Mouse (Mus musculus) granulocyte monocyte progenitor cell, adult 5-6 weeks (primary cell): Measurements from ENCODE around the gene Olfr1219. TPM values are rescaled to one million over a fixed set of nuclear protein-coding genes. Genes with fewer than 3 reads are reported as not detected.

Source experiments
- ATAC-seq: replicated peaks from 2 replicates; pipeline ENCODE4 v1.8.0; 2016; ENCODE audit warnings: mild to moderate bottlenecking, moderate TSS enrichment, inconsistent platforms; ENCODE audit not compliant: poor library complexity, severe bottlenecking
- total RNA-seq, 2 experiments: library from RNA; stranded (forward) in 1 of 2; stranded (reverse) in 1 of 2; fragments of 200-712, 200-1000 nt in 1 of 2; fragments of >200 nt in 1 of 2; fragmentation: Nextera tagmentation in 1 of 2; gene quantifications; 2 replicates each; pipeline ENCODE4 v1.2.3; 2014 to 2017

The Olfr1219 gene
- total RNA-seq (2014; fragmentation: Nextera tagmentation) (not detected in 2 replicates), total RNA-seq (2017) (not detected in 2 replicates)

DNA sequence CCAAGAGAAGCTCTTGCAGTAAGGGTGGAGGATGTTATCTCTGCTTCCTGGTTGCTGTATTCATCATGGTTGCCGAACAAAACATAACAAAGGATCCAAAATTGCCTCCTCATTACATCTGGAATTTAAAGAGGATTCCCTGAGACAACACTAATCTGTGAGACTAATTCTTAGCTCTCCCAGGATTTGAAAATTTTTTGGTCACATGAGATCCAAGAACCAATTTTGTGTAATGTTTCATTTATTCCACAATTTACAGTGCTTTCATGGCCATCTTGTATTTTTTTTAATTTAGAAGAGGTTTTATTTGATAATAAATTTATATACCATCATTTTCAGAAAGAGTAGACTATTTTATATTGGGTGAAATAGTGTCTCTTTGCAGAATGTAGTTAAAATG, at the start of gene Olfr1219:
Gene Olfr1219 (minus strand): TSS at position 101 of the 400 bp plus-strand sequence.
- no peak for ATAC-seq

- ATAC-seq: no peak
Observed at GRCm38 (mm10) chr2:89132954-89133353, 49.6 kb upstream of the Olfr1219 start, which contains the start of gene Olfr1222. Gene Olfr1222, minus strand, starts transcription at chr2:89133054.

- ATAC-seq: no peak; the same call in 1 of the 2 replicates
Observed at GRCm38 (mm10) chr2:89117183-89117582, 33.9 kb upstream of the Olfr1219 start, which contains the start of gene Olfr1221. Gene Olfr1221, minus strand, starts transcription at chr2:89117283.

- no peak for ATAC-seq
Observed at GRCm38 (mm10) chr2:89106735-89107134, 23.4 kb upstream of the Olfr1219 start, which contains the start of gene Olfr1220. Gene Olfr1220, minus strand, starts transcription at chr2:89106835.

DNA sequence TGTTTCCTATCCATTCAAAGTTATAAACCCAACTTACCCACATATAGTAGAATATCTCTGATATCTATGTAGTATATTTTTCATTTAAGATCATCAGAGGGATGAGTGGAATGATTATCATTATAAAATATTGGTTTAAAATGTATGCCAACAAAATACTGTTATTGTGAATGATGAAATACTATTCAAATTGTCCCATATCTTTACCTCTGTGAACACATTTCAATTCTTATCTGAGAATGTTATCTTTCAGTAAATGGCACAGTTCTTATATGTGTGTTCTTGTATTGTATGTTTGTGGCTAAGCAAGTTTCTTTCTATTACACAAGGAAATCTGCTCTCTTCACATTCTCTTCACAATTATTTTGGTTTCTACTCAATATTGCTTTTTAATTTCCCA, 22.3 kb upstream of the Olfr1219 start:
- ATAC-seq: no peak

DNA sequence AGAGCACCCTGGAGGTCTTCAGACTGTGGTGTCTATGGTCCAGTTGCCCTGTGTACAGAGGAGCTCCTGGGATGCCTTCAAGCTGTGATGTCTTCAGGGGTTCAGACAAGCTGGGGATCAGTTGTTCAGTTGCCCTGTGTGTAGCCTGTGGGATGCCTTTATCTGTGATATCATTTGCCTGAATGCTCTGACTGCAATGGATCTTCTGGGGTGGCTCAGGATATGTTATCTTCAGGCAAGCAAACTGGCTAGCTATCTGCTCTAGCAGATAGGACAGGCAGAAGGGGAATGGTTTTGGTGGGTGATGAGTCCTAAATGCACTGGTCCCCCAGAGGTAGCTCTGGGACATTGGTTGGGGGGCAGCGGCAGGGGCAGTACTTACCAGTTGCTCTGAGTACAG, 10.5 kb upstream of the Olfr1219 start:
- ATAC-seq: no peak

DNA sequence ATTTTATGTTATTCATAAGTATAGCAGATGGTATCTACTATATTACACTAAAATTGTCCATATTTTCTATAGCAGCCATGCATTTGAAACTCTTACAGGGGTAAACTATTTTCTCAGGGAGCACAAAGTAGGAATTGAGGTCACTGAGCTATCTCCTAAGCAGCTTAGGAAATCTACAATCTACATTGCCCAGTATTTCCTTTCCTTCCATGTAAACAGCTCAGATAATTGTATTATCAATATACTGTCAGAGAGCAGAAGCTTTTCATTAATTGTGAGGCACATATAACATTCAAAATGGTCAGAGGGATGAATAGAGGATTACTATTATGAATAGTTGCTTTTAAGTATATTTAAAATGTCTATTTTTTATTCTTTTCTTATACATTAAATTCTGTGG, 1.8 kb downstream of the Olfr1219 start:
- no peak for ATAC-seq

GRCm38 (mm10) chr2:89061087-89061486, 22.2 kb downstream of the Olfr1219 start, which contains the start of gene Olfr1218:
Gene Olfr1218, minus strand, starts transcription at chr2:89061187.
- ATAC-seq: no peak

DNA sequence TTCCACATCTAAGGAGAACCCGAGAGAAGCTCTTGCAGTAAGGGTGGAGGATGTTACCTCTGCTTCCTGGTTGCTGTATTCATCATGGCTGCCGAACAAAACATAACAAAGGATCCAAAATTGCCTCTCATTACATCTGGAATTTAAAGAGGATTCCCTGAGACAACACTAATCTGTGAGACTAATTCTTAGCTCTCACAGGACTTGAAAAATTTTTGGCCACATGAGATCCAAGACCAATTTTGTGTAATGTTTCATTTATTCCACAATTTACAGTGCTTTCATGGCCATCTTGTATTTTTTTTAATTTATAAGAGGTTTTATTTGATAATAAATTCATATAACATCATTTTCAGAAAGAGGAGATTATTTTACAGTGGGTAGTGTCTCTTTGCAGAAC, 51.3 kb downstream of the Olfr1219 start, which contains the start of gene Olfr1217:
Gene Olfr1217 (minus strand): TSS at position 101 of the 400 bp plus-strand sequence.
- no peak for ATAC-seq

Other genes with a start within 250 kb of the Olfr1219 start
- gene Olfr1204, start 234.2 kb downstream of the Olfr1219 start, total RNA-seq (2014; fragmentation: Nextera tagmentation): not detected in 2 replicates
- gene Olfr1204, start 234.2 kb downstream of the Olfr1219 start, total RNA-seq (2017): not detected in 2 replicates
- not detected in 2 replicates for gene Olfr1206, start 220.3 kb downstream of the Olfr1219 start, total RNA-seq (2014; fragmentation: Nextera tagmentation)
- gene Olfr1206, start 220.3 kb downstream of the Olfr1219 start, total RNA-seq (2017): not detected in 2 replicates
- gene Olfr1208, start 181.2 kb downstream of the Olfr1219 start, total RNA-seq (2014; fragmentation: Nextera tagmentation): not detected in 2 replicates
- gene Olfr1208, start 181.2 kb downstream of the Olfr1219 start, total RNA-seq (2017): not detected in 2 replicates
- not detected in 2 replicates for gene Olfr1209, start 168.4 kb downstream of the Olfr1219 start, total RNA-seq (2014; fragmentation: Nextera tagmentation)
- gene Olfr1209, start 168.4 kb downstream of the Olfr1219 start, total RNA-seq (2017): not detected in 2 replicates
- gene Olfr1211, start 145.4 kb downstream of the Olfr1219 start, total RNA-seq (2014; fragmentation: Nextera tagmentation): not detected in 2 replicates
- gene Olfr1211, start 145.4 kb downstream of the Olfr1219 start, total RNA-seq (2017): not detected in 2 replicates
- gene Olfr1212, start 129.5 kb downstream of the Olfr1219 start, total RNA-seq (2014; fragmentation: Nextera tagmentation): not detected in 2 replicates
- gene Olfr1212, start 129.5 kb downstream of the Olfr1219 start, total RNA-seq (2017): not detected in 2 replicates
- gene Gm13762, start 103.2 kb downstream of the Olfr1219 start, total RNA-seq (2014; fragmentation: Nextera tagmentation): not detected in 2 replicates
- not detected in 2 replicates for gene Gm13762, start 103.2 kb downstream of the Olfr1219 start, total RNA-seq (2017)
- not detected in 2 replicates for gene Olfr1214, start 90.9 kb downstream of the Olfr1219 start, total RNA-seq (2014; fragmentation: Nextera tagmentation)
- not detected in 2 replicates for gene Olfr1214, start 90.9 kb downstream of the Olfr1219 start, total RNA-seq (2017)
- gene Olfr1215, start 76.5 kb downstream of the Olfr1219 start, total RNA-seq (2014; fragmentation: Nextera tagmentation): not detected in 2 replicates
- gene Olfr1215, start 76.5 kb downstream of the Olfr1219 start, total RNA-seq (2017): not detected in 2 replicates
- not detected in 2 replicates for gene Olfr1216, start 65.2 kb downstream of the Olfr1219 start, total RNA-seq (2014; fragmentation: Nextera tagmentation)
- not detected in 2 replicates for gene Olfr1216, start 65.2 kb downstream of the Olfr1219 start, total RNA-seq (2017)
- gene Olfr1217, start 51.4 kb downstream of the Olfr1219 start, total RNA-seq (2014; fragmentation: Nextera tagmentation): not detected in 2 replicates
- not detected in 2 replicates for gene Olfr1217, start 51.4 kb downstream of the Olfr1219 start, total RNA-seq (2017)
- gene Olfr1218, start 22.3 kb downstream of the Olfr1219 start, total RNA-seq (2014; fragmentation: Nextera tagmentation): not detected in 2 replicates
- gene Olfr1218, start 22.3 kb downstream of the Olfr1219 start, total RNA-seq (2017): not detected in 2 replicates
- gene Olfr1220, start 23.3 kb upstream of the Olfr1219 start, total RNA-seq (2014; fragmentation: Nextera tagmentation): not detected in 2 replicates
- gene Olfr1220, start 23.3 kb upstream of the Olfr1219 start, total RNA-seq (2017): not detected in 2 replicates
- gene Olfr1221, start 33.8 kb upstream of the Olfr1219 start, total RNA-seq (2014; fragmentation: Nextera tagmentation): not detected in 2 replicates
- gene Olfr1221, start 33.8 kb upstream of the Olfr1219 start, total RNA-seq (2017): not detected in 2 replicates
- not detected in 2 replicates for gene Olfr1222, start 49.5 kb upstream of the Olfr1219 start, total RNA-seq (2014; fragmentation: Nextera tagmentation)
- gene Olfr1222, start 49.5 kb upstream of the Olfr1219 start, total RNA-seq (2017): not detected in 2 replicates
- not detected in 2 replicates for gene Olfr1223, start 68.0 kb upstream of the Olfr1219 start, total RNA-seq (2014; fragmentation: Nextera tagmentation)
- gene Olfr1223, start 68.0 kb upstream of the Olfr1219 start, total RNA-seq (2017): not detected in 2 replicates
- gene Olfr1224-ps1, start 80.6 kb upstream of the Olfr1219 start, total RNA-seq (2014; fragmentation: Nextera tagmentation): not detected in 2 replicates
- not detected in 2 replicates for gene Olfr1224-ps1, start 80.6 kb upstream of the Olfr1219 start, total RNA-seq (2017)
- gene Olfr1225, start 91.2 kb upstream of the Olfr1219 start, total RNA-seq (2014; fragmentation: Nextera tagmentation): not detected in 2 replicates
- gene Olfr1225, start 91.2 kb upstream of the Olfr1219 start, total RNA-seq (2017): not detected in 2 replicates
- not detected in 2 replicates for gene Olfr1226, start 116.5 kb upstream of the Olfr1219 start, total RNA-seq (2014; fragmentation: Nextera tagmentation)
- not detected in 2 replicates for gene Olfr1226, start 116.5 kb upstream of the Olfr1219 start, total RNA-seq (2017)
- gene Olfr1228, start 170.5 kb upstream of the Olfr1219 start, total RNA-seq (2014; fragmentation: Nextera tagmentation): not detected in 2 replicates
- not detected in 2 replicates for gene Olfr1228, start 170.5 kb upstream of the Olfr1219 start, total RNA-seq (2017)
- gene Olfr1229, start 204.5 kb upstream of the Olfr1219 start, total RNA-seq (2014; fragmentation: Nextera tagmentation): not detected in 2 replicates
- gene Olfr1229, start 204.5 kb upstream of the Olfr1219 start, total RNA-seq (2017): not detected in 2 replicates
- gene Olfr1230, start 213.8 kb upstream of the Olfr1219 start, total RNA-seq (2014; fragmentation: Nextera tagmentation): not detected in 2 replicates
- not detected in 2 replicates for gene Olfr1230, start 213.8 kb upstream of the Olfr1219 start, total RNA-seq (2017)
- not detected in 2 replicates for gene Olfr1231, start 223.6 kb upstream of the Olfr1219 start, total RNA-seq (2014; fragmentation: Nextera tagmentation)
- not detected in 2 replicates for gene Olfr1231, start 223.6 kb upstream of the Olfr1219 start, total RNA-seq (2017)
- not detected in 2 replicates for gene Olfr1232, start 246.2 kb upstream of the Olfr1219 start, total RNA-seq (2014; fragmentation: Nextera tagmentation)
- gene Olfr1232, start 246.2 kb upstream of the Olfr1219 start, total RNA-seq (2017): not detected in 2 replicates